Comparison of ENCODE assay signal across 8 mouse cellular contexts in genomic region chr14:55079214-55079970, GRCm38 (mm10). TPM values are rescaled to one million over a fixed set of nuclear protein-coding genes. Genes with fewer than 3 reads are reported as not detected.
DNase-seq lines count a peak whose midpoint lies in the region; ATAC-seq and TF ChIP-seq lines count a peak whose summit lies in the region.

No protein-coding gene starts in this region.

- H3K9ac ChIP-seq in intestine, embryonic 15.5 days, result no peak overlapping the region
- H3K9ac ChIP-seq in midbrain, embryonic 16.5 days (ENCODE audit: low read depth, low read length), result peak overlapping the region; percentile 60
- 0 out of 2 replicates have a peak overlapping the region, but pooled peaks have one; percentile 18 for H3K9ac ChIP-seq in stomach, postnatal 0 days (ENCODE audit: low read length)

- H3K4me3 ChIP-seq in intestine, embryonic 15.5 days (replicated peaks), result no peak overlapping the region
- no peak overlapping the region for H3K4me3 ChIP-seq in midbrain, embryonic 16.5 days (ENCODE audit: low read depth, low read length)
- H3K4me3 ChIP-seq in stomach, postnatal 0 days (ENCODE audit: low read depth, low read length), result no peak overlapping the region

- TF ChIP-seq CTCF in stomach, postnatal 0 days (IDR thresholded peaks at IDR 0.05; ENCODE audit: low read depth), result peak; percentile 91

- no peaks in the 10 kb centered on the region for H3K9me3 ChIP-seq in intestine, embryonic 15.5 days
- no peaks in the 10 kb centered on the region for H3K9me3 ChIP-seq in midbrain, embryonic 16.5 days (replicated peaks; ENCODE audit: control insufficient read depth, low read length, poor library complexity, severe bottlenecking)
- H3K9me3 ChIP-seq in stomach, postnatal 0 days (ENCODE audit: control insufficient read depth, low read length), result no peaks in the 10 kb centered on the region

- no peaks in the 10 kb centered on the region for H3K27me3 ChIP-seq in intestine, embryonic 15.5 days (replicated peaks)
- no peaks in the 10 kb centered on the region for H3K27me3 ChIP-seq in midbrain, embryonic 16.5 days (ENCODE audit: control insufficient read depth, insufficient read depth, low read depth, low read length)
- no peaks in the 10 kb centered on the region for H3K27me3 ChIP-seq in stomach, postnatal 0 days (ENCODE audit: control insufficient read depth, insufficient read depth, low read length)

- 17% methylated on average over 8 of the region's 8 CpGs for WGBS in intestine, embryonic 15.5 days
- 24% methylated on average over 8 of the region's 8 CpGs for WGBS in midbrain, embryonic 16.5 days
- 21% methylated on average over 8 of the region's 8 CpGs for WGBS in stomach, postnatal 0 days

- DNase-seq in 3T3-L1 (ENCODE audit: low read depth, low spot score) (peak; percentile 64), liver (peak; percentile 85)
- peak; percentile 72 for DNase-seq in Muller cell, postnatal 12 days (ENCODE audit: inconsistent ontology term)
- DNase-seq in cerebellum, adult 9-11 months, result peak; percentile 83
- DNase-seq in frontal cortex, postnatal 36 days (ENCODE audit: low spot score in 2 of 2), result peak; percentile 73 to 76
- DNase-seq in stomach, postnatal 0 days (ENCODE audit: low spot score), result peak; percentile 86

- no peaks in the 10 kb centered on the region for H3K36me3 ChIP-seq in intestine, embryonic 15.5 days
- peaks cover 5% of the 10 kb centered on the region; the same call in 1 of the 2 replicates for H3K36me3 ChIP-seq in midbrain, embryonic 16.5 days (ENCODE audit: control insufficient read depth, insufficient read depth, low read length)
- H3K36me3 ChIP-seq in stomach, postnatal 0 days (ENCODE audit: control insufficient read depth, insufficient read depth, low read length), result no peaks in the 10 kb centered on the region

- no peak overlapping the region for H3K27ac ChIP-seq in intestine, embryonic 15.5 days
- peak overlapping the region; percentile 88 for H3K27ac ChIP-seq in midbrain, embryonic 16.5 days (ENCODE audit: low read length)
- H3K27ac ChIP-seq in stomach, postnatal 0 days (replicated peaks), result no peak overlapping the region

- H3K4me1 ChIP-seq in intestine, embryonic 15.5 days (replicated peaks), result peaks cover 16% of the 10 kb centered on the region
- H3K4me1 ChIP-seq in midbrain, embryonic 16.5 days (ENCODE audit: control insufficient read depth, insufficient read depth, low read length), result peaks cover 35% of the 10 kb centered on the region
- H3K4me1 ChIP-seq in stomach, postnatal 0 days (replicated peaks; ENCODE audit: control insufficient read depth, insufficient read depth), result no peaks in the 10 kb centered on the region

- ATAC-seq in intestine, embryonic 15.5 days, result peak; percentile 68; the same call in 1 of the 2 replicates
- ATAC-seq in midbrain, embryonic 16.5 days, result peak; percentile 15
- ATAC-seq in stomach, postnatal 0 days (ENCODE audit: low FRiP score, low TSS enrichment), result peak; percentile 49

- peak overlapping the region; percentile 50; the same call in 1 of the 2 replicates for H3K4me2 ChIP-seq in intestine, embryonic 15.5 days (replicated peaks)
- H3K4me2 ChIP-seq in midbrain, embryonic 16.5 days (ENCODE audit: low read length), result no peak overlapping the region
- H3K4me2 ChIP-seq in stomach, postnatal 0 days (replicated peaks; ENCODE audit: low read depth), result peak overlapping the region; percentile 34

- TF ChIP-seq EP300 in stomach, postnatal 0 days (optimal IDR thresholded peaks at IDR 0.05), result no peak

RNA-seq across cellular contexts. Expression of gene Zfhx2, which starts 12.7 kb away (rescaled TPM):
- polyA plus RNA-seq in intestine, embryonic 15.5 days (2015; fragmentation: Nextera tagmentation; extraction: Ambion mirVana), result 3.8 and 4.4 TPM in 2 replicates
- 25.9 and 34.6 TPM in 2 replicates for polyA plus RNA-seq in midbrain, embryonic 16.5 days (2015; fragmentation: Nextera tagmentation; extraction: Ambion mirVana)
- 1.0 and 1.3 TPM in 2 replicates for polyA plus RNA-seq in stomach, postnatal 0 days (2015; fragmentation: Nextera tagmentation; extraction: Ambion mirVana)

RNA-seq across cellular contexts. Expression of gene Thtpa, which starts 15.2 kb away (rescaled TPM):
- 19.0 and 19.4 TPM in 2 replicates for polyA plus RNA-seq in intestine, embryonic 15.5 days (2015; fragmentation: Nextera tagmentation; extraction: Ambion mirVana)
- 37.0 and 38.6 TPM in 2 replicates for polyA plus RNA-seq in midbrain, embryonic 16.5 days (2015; fragmentation: Nextera tagmentation; extraction: Ambion mirVana)
- 11.5 and 11.8 TPM in 2 replicates for polyA plus RNA-seq in stomach, postnatal 0 days (2015; fragmentation: Nextera tagmentation; extraction: Ambion mirVana)

RNA-seq across cellular contexts. Expression of gene Ap1g2, which starts 27.0 kb away (rescaled TPM):
- 71.9 and 73.9 TPM in 2 replicates for polyA plus RNA-seq in intestine, embryonic 15.5 days (2015; fragmentation: Nextera tagmentation; extraction: Ambion mirVana)
- 9.0 and 9.2 TPM in 2 replicates for polyA plus RNA-seq in midbrain, embryonic 16.5 days (2015; fragmentation: Nextera tagmentation; extraction: Ambion mirVana)
- polyA plus RNA-seq in stomach, postnatal 0 days (2015; fragmentation: Nextera tagmentation; extraction: Ambion mirVana), result 26.4 and 31.0 TPM in 2 replicates

RNA-seq across cellular contexts. Expression of gene Jph4, which starts 37.3 kb away (rescaled TPM):
- polyA plus RNA-seq in intestine, embryonic 15.5 days (2015; fragmentation: Nextera tagmentation; extraction: Ambion mirVana), result 1.6 and 1.7 TPM in 2 replicates
- polyA plus RNA-seq in midbrain, embryonic 16.5 days (2015; fragmentation: Nextera tagmentation; extraction: Ambion mirVana), result 37.3 and 40.3 TPM in 2 replicates
- 0.82 and 1.0 TPM in 2 replicates for polyA plus RNA-seq in stomach, postnatal 0 days (2015; fragmentation: Nextera tagmentation; extraction: Ambion mirVana)

Comparison
In these comparisons a context has a peak if more than half of its experiments do, and no peak if none do; other contexts are left out.
1. ATAC-seq: peak in every context shown above with its lines; median percentile 68 in intestine, embryonic 15.5 days; 49 in stomach, postnatal 0 days; 15 in midbrain, embryonic 16.5 days.